Mouse (Mus musculus) liver, embryonic 12.5 days (tissue): ENCODE data around the gene Mkrn2os. TPM values are rescaled to one million over a fixed set of nuclear protein-coding genes. Genes with fewer than 3 reads are reported as not detected.
A peak's percentile ranks its signal among the peaks of the same experiment; 100 is the strongest.

Experiments
- ATAC-seq: fragments of 200-750 bp; cut with Nextera tagmentation; 2 replicates; pipeline ENCODE4 v1.8.0; 2017; ENCODE audit warnings: moderate number of reproducible peaks, mild to moderate bottlenecking, moderate library complexity
- H3K27ac ChIP-seq: fragments of 300-500 bp; sonication (generic); 2 replicates; pipeline ENCODE4 v1.5.1; 2016; ENCODE audit warnings: mild to moderate bottlenecking
- H3K27me3 ChIP-seq: fragments of 300-500 bp; sonication (generic); replicated peaks from 2 replicates; pipeline ENCODE4 v1.6.1; 2016; ENCODE audit warnings: mild to moderate bottlenecking, moderate library complexity
- H3K36me3 ChIP-seq: fragments of 300-500 bp; sonication (generic); 2 replicates; pipeline ENCODE4 v1.6.1; 2016; ENCODE audit warnings: mild to moderate bottlenecking, moderate library complexity
- H3K4me1 ChIP-seq: fragments of 300-500 bp; sonication (generic); 2 replicates; pipeline ENCODE4 v1.6.1; 2016
- H3K4me2 ChIP-seq: fragments of 300-500 bp; sonication (generic); 2 replicates; pipeline ENCODE4 v1.6.1; 2016; ENCODE audit warnings: mild to moderate bottlenecking, moderate library complexity
- H3K4me3 ChIP-seq: fragments of 300-500 bp; sonication (generic); 2 replicates; pipeline ENCODE4 v1.5.1; 2016; ENCODE audit warnings: mild to moderate bottlenecking, moderate library complexity
- H3K9ac ChIP-seq: fragments of 300-500 bp; sonication (generic); 2 replicates; pipeline ENCODE4 v1.6.1; 2016; ENCODE audit warnings: mild to moderate bottlenecking, moderate library complexity
- H3K9me3 ChIP-seq: fragments of 300-500 bp; sonication (generic); replicated peaks from 2 replicates; pipeline ENCODE4 v1.6.1; 2016; ENCODE audit warnings: mild to moderate bottlenecking, moderate library complexity
- WGBS: fragments of 180-500 bp; shearing (Covaris S2); methylation state at CpG from one replicate; pipeline ENCODE4 v1.1.7; 2016; ENCODE audit not compliant: insufficient replicate concordance; 5-methylcytosine and 5-hydroxymethylcytosine counted together
- polyA plus RNA-seq: library from polyadenylated mRNA; unstranded; fragments of >200 nt; fragmentation: Nextera tagmentation; extraction: Ambion mirVana; gene quantifications from 2 replicates; pipeline ENCODE4 v1.2.1, GENCODE M21; 2016

The Mkrn2os gene
- polyA plus RNA-seq, 1 experiment from 2014 or later: 4.9 TPM

GRCm38 (mm10) chr6:115577941-115578340 lies 14.4 kb downstream of the Mkrn2os start:
- H3K36me3 ChIP-seq: peaks cover 62% of the 10 kb centered on the region
- WGBS: 82% methylated on average over 9 of the region's 9 CpGs

GRCm38 (mm10) chr6:115577407-115577806 lies 15.0 kb downstream of the Mkrn2os start:
- Histone ChIP-seq H3K27ac (no peak overlapping the region), H3K36me3 (peaks cover 66% of the 10 kb centered on the region), H3K9ac (no peak overlapping the region), H3K9me3 (no peaks in the 10 kb centered on the region), H3K27me3 (no peaks in the 10 kb centered on the region), H3K4me3 (no peak overlapping the region), H3K4me2 (no peak overlapping the region), H3K4me1 (no peaks in the 10 kb centered on the region)
- no peak for ATAC-seq
- 65% methylated on average over 5 of the region's 5 CpGs for WGBS

More at GRCm38 (mm10) chr6:115577941-115578340, 14.4 kb downstream of the Mkrn2os start:
- Histone ChIP-seq H3K4me2 (no peak overlapping the region), H3K27me3 (no peaks in the 10 kb centered on the region), H3K4me1 (no peaks in the 10 kb centered on the region), H3K9ac (no peak overlapping the region), H3K27ac (no peak overlapping the region), H3K4me3 (no peak overlapping the region), H3K9me3 (no peaks in the 10 kb centered on the region)
- ATAC-seq: no peak

- H3K27me3 ChIP-seq: no peaks in the 10 kb centered on the region
- WGBS: 85% methylated on average over 7 of the region's 7 CpGs
- no peak for ATAC-seq
- H3K4me2 ChIP-seq: no peak overlapping the region
- no peak overlapping the region for H3K4me3 ChIP-seq
- H3K9ac ChIP-seq: no peak overlapping the region
- H3K36me3 ChIP-seq: peaks cover 82% of the 10 kb centered on the region
- H3K9me3 ChIP-seq: peaks cover 1% of the 10 kb centered on the region; the same call in 1 of the 2 replicates
- no peaks in the 10 kb centered on the region for H3K4me1 ChIP-seq
- H3K27ac ChIP-seq: no peak overlapping the region
Measured at GRCm38 (mm10) chr6:115574171-115574570, 18.2 kb downstream of the Mkrn2os start.

- Histone ChIP-seq H3K4me2 (no peak overlapping the region), H3K36me3 (peaks cover 94% of the 10 kb centered on the region), H3K9me3 (peaks cover 13% of the 10 kb centered on the region; the same call in 1 of the 2 replicates), H3K27ac (no peak overlapping the region), H3K4me3 (no peak overlapping the region), H3K4me1 (no peaks in the 10 kb centered on the region), H3K27me3 (no peaks in the 10 kb centered on the region), H3K9ac (no peak overlapping the region)
- ATAC-seq: no peak
- WGBS: 81% methylated on average over 6 of the region's 6 CpGs
Measured at GRCm38 (mm10) chr6:115565479-115566045, 26.8 kb downstream of the Mkrn2os start.

- Histone ChIP-seq H3K4me3 (no peak overlapping the region), H3K4me2 (no peak overlapping the region), H3K27me3 (no peaks in the 10 kb centered on the region), H3K9ac (no peak overlapping the region), H3K9me3 (no peaks in the 10 kb centered on the region), H3K36me3 (peaks cover 79% of the 10 kb centered on the region), H3K27ac (no peak overlapping the region), H3K4me1 (peaks cover 5% of the 10 kb centered on the region; the same call in 1 of the 2 replicates)
- 0 out of 2 replicates have a peak, but pooled peaks have one; percentile 24 for ATAC-seq
- 76% methylated on average over 21 of the region's 21 CpGs for WGBS
Measured at GRCm38 (mm10) chr6:115559651-115560632, 32.4 kb downstream of the Mkrn2os start.

- ATAC-seq: no peak
- H3K9ac ChIP-seq: no peak overlapping the region
- WGBS: 78% methylated on average over 2 of the region's 2 CpGs
Measured at GRCm38 (mm10) chr6:115558176-115558575, 34.2 kb downstream of the Mkrn2os start.

GRCm38 (mm10) chr6:115555485-115555884 lies 36.9 kb downstream of the Mkrn2os start:
- Histone ChIP-seq H3K9me3 (no peaks in the 10 kb centered on the region), H3K4me3 (no peak overlapping the region), H3K4me1 (peaks cover 5% of the 10 kb centered on the region; the same call in 1 of the 2 replicates), H3K27ac (no peak overlapping the region), H3K27me3 (no peaks in the 10 kb centered on the region), H3K36me3 (peaks cover 84% of the 10 kb centered on the region), H3K9ac (no peak overlapping the region), H3K4me2 (no peak overlapping the region)
- WGBS: 62% methylated on average over 5 of the region's 5 CpGs
- no peak for ATAC-seq

More at GRCm38 (mm10) chr6:115558176-115558575, 34.2 kb downstream of the Mkrn2os start:
- H3K27me3 ChIP-seq: no peaks in the 10 kb centered on the region
- H3K27ac ChIP-seq: no peak overlapping the region
- no peaks in the 10 kb centered on the region for H3K9me3 ChIP-seq
- H3K36me3 ChIP-seq: peaks cover 83% of the 10 kb centered on the region
- no peak overlapping the region for H3K4me3 ChIP-seq
- no peak overlapping the region for H3K4me2 ChIP-seq
- peaks cover 5% of the 10 kb centered on the region; the same call in 1 of the 2 replicates for H3K4me1 ChIP-seq

GRCm38 (mm10) chr6:115546276-115546675 lies 46.1 kb downstream of the Mkrn2os start:
- Histone ChIP-seq H3K9ac (no peak overlapping the region), H3K9me3 (no peaks in the 10 kb centered on the region), H3K4me2 (no peak overlapping the region), H3K27me3 (no peaks in the 10 kb centered on the region), H3K27ac (no peak overlapping the region), H3K4me1 (peaks cover 57% of the 10 kb centered on the region), H3K36me3 (peaks cover 44% of the 10 kb centered on the region), H3K4me3 (no peak overlapping the region)
- 77% methylated on average over 5 of the region's 5 CpGs for WGBS
- ATAC-seq: no peak

GRCm38 (mm10) chr6:115544442-115544970 lies 47.9 kb downstream of the Mkrn2os start, which contains the start of gene Tsen2:
Tsen2 (plus strand) TSS chr6:115544664.
- peak within 1 kb of the TSS; percentile 77 for H3K4me3 ChIP-seq
- peaks cover 27% of the 10 kb centered on the region for H3K36me3 ChIP-seq
- H3K4me2 ChIP-seq: peak within 1 kb of the TSS; percentile 89
- H3K9ac ChIP-seq: peak within 1 kb of the TSS; percentile 83
- H3K9me3 ChIP-seq: no peaks in the 10 kb centered on the region
- ATAC-seq: peak; percentile 88
- H3K27ac ChIP-seq: peak within 1 kb of the TSS; percentile 84
- H3K4me1 ChIP-seq: peaks cover 57% of the 10 kb centered on the region
- H3K27me3 ChIP-seq: 0 out of 2 replicates have a peak, but pooled peaks cover 3% of the 10 kb centered on the region
- WGBS: under 1% methylated on average over 38 of the region's 38 CpGs

GRCm38 (mm10) chr6:115542341-115542740 lies 50.0 kb downstream of the Mkrn2os start:
- 0 out of 2 replicates have a peak, but pooled peaks cover 3% of the 10 kb centered on the region for H3K27me3 ChIP-seq
- no peak overlapping the region for H3K9ac ChIP-seq
- H3K4me3 ChIP-seq: no peak overlapping the region
- H3K36me3 ChIP-seq: 0 out of 2 replicates have a peak, but pooled peaks cover 8% of the 10 kb centered on the region
- H3K4me1 ChIP-seq: peaks cover 48% of the 10 kb centered on the region
- H3K27ac ChIP-seq: no peak overlapping the region
- no peak for ATAC-seq
- WGBS: 59% methylated on average over 3 of the region's 3 CpGs
- no peaks in the 10 kb centered on the region for H3K9me3 ChIP-seq
- no peak overlapping the region for H3K4me2 ChIP-seq

- H3K36me3 ChIP-seq: 0 out of 2 replicates have a peak, but pooled peaks cover 5% of the 10 kb centered on the region
- H3K4me1 ChIP-seq: peaks cover 46% of the 10 kb centered on the region
- WGBS: 43% methylated on average over 6 of the region's 6 CpGs
- H3K9ac ChIP-seq: no peak overlapping the region
- H3K27ac ChIP-seq: 0 out of 2 replicates have a peak overlapping the region, but pooled peaks have one; percentile 4
- 0 out of 2 replicates have a peak, but pooled peaks cover 3% of the 10 kb centered on the region for H3K27me3 ChIP-seq
- no peak overlapping the region for H3K4me3 ChIP-seq
- H3K4me2 ChIP-seq: no peak overlapping the region
- no peak for ATAC-seq
- H3K9me3 ChIP-seq: no peaks in the 10 kb centered on the region
Measured at GRCm38 (mm10) chr6:115541676-115542275, 50.6 kb downstream of the Mkrn2os start.
